Mouse (Mus musculus) bone marrow macrophage, adult 2 months (primary cell): ENCODE measurements around the gene Lnpep. TPM values are rescaled to one million over a fixed set of nuclear protein-coding genes. Genes with fewer than 3 reads are reported as not detected.

ENCODE experiments used
- H3K27ac ChIP-seq: 2 replicates; pipeline ENCODE4 v1.5.1; 2012; ENCODE audit warnings: low read depth, low read length; ENCODE audit not compliant: insufficient read depth
- H3K4me1 ChIP-seq: 2 replicates; pipeline ENCODE4 v1.6.1; 2012; ENCODE audit warnings: low read length; ENCODE audit not compliant: control insufficient read depth, insufficient read depth
- H3K4me3 ChIP-seq: 2 replicates; pipeline ENCODE4 v1.5.1; 2012; ENCODE audit warnings: mild to moderate bottlenecking, low read length, moderate library complexity; ENCODE audit not compliant: insufficient read depth
- CTCF ChIP-seq: IDR thresholded peaks from 2 replicates; pipeline ENCODE4 v1.5.1; 2012; ENCODE audit warnings: low read depth, mild to moderate bottlenecking, low read length, moderate library complexity
- POLR2A ChIP-seq: IDR thresholded peaks from 2 replicates; pipeline ENCODE4 v1.6.1; 2012; ENCODE audit warnings: mild to moderate bottlenecking, low read depth, low read length, borderline replicate concordance
- polyA plus RNA-seq: library from polyadenylated mRNA; stranded (reverse); fragments of >200 nt; gene quantifications from 2 replicates; pipeline ENCODE4 v1.2.4, GENCODE M21; 2012; ENCODE audit not compliant: missing spikeins, insufficient read depth, insufficient read length

The Lnpep gene
- polyA plus RNA-seq, 1 experiment = 58.0 TPM

GRCm38 (mm10) chr17:17585115-17585514 lies 39.7 kb downstream of the Lnpep start:
- H3K4me3 ChIP-seq = no peak overlapping the region
- peaks cover 45% of the 10 kb centered on the region for H3K4me1 ChIP-seq
- TF ChIP-seq CTCF (no peak), POLR2A (no peak)
- H3K27ac ChIP-seq = no peak overlapping the region

GRCm38 (mm10) chr17:17583896-17584295 lies 41.0 kb downstream of the Lnpep start:
- TF ChIP-seq POLR2A (no peak), CTCF (no peak)
- no peak overlapping the region for H3K27ac ChIP-seq
- peaks cover 45% of the 10 kb centered on the region for H3K4me1 ChIP-seq
- H3K4me3 ChIP-seq = no peak overlapping the region

- H3K4me3 ChIP-seq = 0 out of 2 replicates have a peak overlapping the region, but pooled peaks have one; percentile 13
- TF ChIP-seq CTCF (no peak), POLR2A (no peak)
- H3K4me1 ChIP-seq = peaks cover 33% of the 10 kb centered on the region
- H3K27ac ChIP-seq = peak overlapping the region; percentile 52
Observed at GRCm38 (mm10) chr17:17581234-17581633, 43.6 kb downstream of the Lnpep start.

- Histone ChIP-seq H3K27ac (no peak overlapping the region), H3K4me1 (peaks cover 5% of the 10 kb centered on the region), H3K4me3 (no peak overlapping the region)
- TF ChIP-seq CTCF (no peak), POLR2A (no peak)
Observed at GRCm38 (mm10) chr17:17576399-17576798, 48.5 kb downstream of the Lnpep start.

- no peak for TF ChIP-seq POLR2A
- TF ChIP-seq CTCF = no peak
- Histone ChIP-seq H3K4me3 (no peak overlapping the region), H3K27ac (no peak overlapping the region), H3K4me1 (no peaks in the 10 kb centered on the region)
Observed at GRCm38 (mm10) chr17:17567071-17567470, 57.8 kb downstream of the Lnpep start.

GRCm38 (mm10) chr17:17548958-17549357 lies 75.9 kb downstream of the Lnpep start:
- no peak for TF ChIP-seq CTCF
- no peak for TF ChIP-seq POLR2A
- H3K27ac ChIP-seq = no peak overlapping the region
- peaks cover 5% of the 10 kb centered on the region for H3K4me1 ChIP-seq
- no peak overlapping the region for H3K4me3 ChIP-seq

- Histone ChIP-seq H3K4me3 (no peak overlapping the region), H3K4me1 (no peaks in the 10 kb centered on the region), H3K27ac (no peak overlapping the region)
- TF ChIP-seq POLR2A = no peak
- TF ChIP-seq CTCF = no peak
Observed at GRCm38 (mm10) chr17:17531338-17531737, 93.5 kb downstream of the Lnpep start.

- Histone ChIP-seq H3K27ac (no peak overlapping the region), H3K4me1 (no peaks in the 10 kb centered on the region), H3K4me3 (no peak overlapping the region)
- TF ChIP-seq CTCF (no peak), POLR2A (no peak)
Observed at GRCm38 (mm10) chr17:17516384-17517016, 108.3 kb downstream of the Lnpep start.

- no peak overlapping the region for H3K4me3 ChIP-seq
- H3K27ac ChIP-seq = no peak overlapping the region
- no peak for TF ChIP-seq CTCF
- TF ChIP-seq POLR2A = no peak
- no peaks in the 10 kb centered on the region for H3K4me1 ChIP-seq
Observed at GRCm38 (mm10) chr17:17506677-17507076, 118.2 kb downstream of the Lnpep start.

GRCm38 (mm10) chr17:17499278-17499677 lies 125.6 kb downstream of the Lnpep start:
- no peak overlapping the region for H3K4me3 ChIP-seq
- no peak overlapping the region for H3K27ac ChIP-seq
- H3K4me1 ChIP-seq = no peaks in the 10 kb centered on the region
- TF ChIP-seq CTCF (no peak), POLR2A (no peak)
